Mouse (Mus musculus): ENCODE measurements at regions not wholly inside any gene's neighbourhood (a gene's known extent, or its start where the extent isn't known, plus 50 kb on each side); places are given as distances from the start of the nearest gene placed in this dataset.
A peak's percentile ranks its signal among the peaks of the same experiment; 100 is the strongest.

GRCm38 (mm10) chr3:149993199-149993598, 1002.8 kb upstream of the Adgrl2 start:
- peak; percentile 52 for TF ChIP-seq CTCF (IDR thresholded peaks at IDR 0.05; ENCODE audit: low read depth, low read length)
- TF ChIP-seq EP300 (IDR thresholded peaks at IDR 0.05; ENCODE audit: insufficient read depth, low read depth, low read length) = no peak
- Histone ChIP-seq H3K27me3 (ENCODE audit: control insufficient read depth, insufficient read depth, low read length, poor library complexity, severe bottlenecking) (no peaks in the 10 kb centered on the region), H3K36me3 (ENCODE audit: control insufficient read depth, insufficient read depth, low read length, poor library complexity, severe bottlenecking) (no peaks in the 10 kb centered on the region)

GRCm38 (mm10) chr3:149987801-149988200, 997.4 kb upstream of the Adgrl2 start:
- Histone ChIP-seq H3K9ac (ENCODE audit: low read depth, poor library complexity, severe bottlenecking) (no peak overlapping the region), H3K4me1 (ENCODE audit: control insufficient read depth, insufficient read depth, low read length) (no peaks in the 10 kb centered on the region), H3K27ac (ENCODE audit: insufficient read depth, low read length) (no peak overlapping the region), H3K36me3 (ENCODE audit: control insufficient read depth, insufficient read depth, low read length, poor library complexity, severe bottlenecking) (no peaks in the 10 kb centered on the region), H3K4me3 (ENCODE audit: low read depth, low read length) (no peak overlapping the region), H3K27me3 (ENCODE audit: control insufficient read depth, insufficient read depth, low read length, poor library complexity, severe bottlenecking) (no peaks in the 10 kb centered on the region), H3K9me3 (replicated peaks; ENCODE audit: control insufficient read depth, insufficient read depth, low read length, poor library complexity, severe bottlenecking) (no peaks in the 10 kb centered on the region)
- no peak for TF ChIP-seq CTCF (IDR thresholded peaks at IDR 0.05; ENCODE audit: low read depth, low read length)
- no peak for TF ChIP-seq EP300 (IDR thresholded peaks at IDR 0.05; ENCODE audit: insufficient read depth, low read depth, low read length)
- no peak for TF ChIP-seq POLR2A (IDR thresholded peaks at IDR 0.05; ENCODE audit: insufficient read depth, low read length)

More at GRCm38 (mm10) chr3:149993199-149993598, 1002.8 kb upstream of the Adgrl2 start:
- H3K27ac ChIP-seq (ENCODE audit: insufficient read depth, low read length) = no peak overlapping the region
- no peaks in the 10 kb centered on the region for H3K9me3 ChIP-seq (replicated peaks; ENCODE audit: control insufficient read depth, insufficient read depth, low read length, poor library complexity, severe bottlenecking)
- no peak overlapping the region for H3K9ac ChIP-seq (ENCODE audit: low read depth, poor library complexity, severe bottlenecking)
- H3K4me3 ChIP-seq (ENCODE audit: low read depth, low read length) = no peak overlapping the region
- H3K4me1 ChIP-seq (ENCODE audit: control insufficient read depth, insufficient read depth, low read length) = no peaks in the 10 kb centered on the region

- Histone ChIP-seq H3K9ac (ENCODE audit: low read depth, poor library complexity, severe bottlenecking) (no peak overlapping the region), H3K27ac (ENCODE audit: insufficient read depth, low read length) (no peak overlapping the region), H3K27me3 (ENCODE audit: control insufficient read depth, insufficient read depth, low read length, poor library complexity, severe bottlenecking) (no peaks in the 10 kb centered on the region), H3K4me1 (ENCODE audit: control insufficient read depth, insufficient read depth, low read length) (no peaks in the 10 kb centered on the region), H3K36me3 (ENCODE audit: control insufficient read depth, insufficient read depth, low read length, poor library complexity, severe bottlenecking) (no peaks in the 10 kb centered on the region), H3K9me3 (replicated peaks; ENCODE audit: control insufficient read depth, insufficient read depth, low read length, poor library complexity, severe bottlenecking) (no peaks in the 10 kb centered on the region), H3K4me3 (ENCODE audit: low read depth, low read length) (no peak overlapping the region)
- TF ChIP-seq CTCF (IDR thresholded peaks at IDR 0.05; ENCODE audit: low read depth, low read length) (no peak), EP300 (IDR thresholded peaks at IDR 0.05; ENCODE audit: insufficient read depth, low read depth, low read length) (no peak)
These were observed 966.6 kb upstream of the Adgrl2 start for GRCm38 (mm10) chr3:149956993-149957392.

- TF ChIP-seq EP300 (IDR thresholded peaks at IDR 0.05; ENCODE audit: insufficient read depth, low read depth, low read length) (no peak), CTCF (IDR thresholded peaks at IDR 0.05; ENCODE audit: low read depth, low read length) (no peak), POLR2A (IDR thresholded peaks at IDR 0.05; ENCODE audit: insufficient read depth, low read length) (no peak)
- H3K9me3 ChIP-seq (replicated peaks; ENCODE audit: control insufficient read depth, insufficient read depth, low read length, poor library complexity, severe bottlenecking) = no peaks in the 10 kb centered on the region
- no peaks in the 10 kb centered on the region for H3K27me3 ChIP-seq (ENCODE audit: control insufficient read depth, insufficient read depth, low read length, poor library complexity, severe bottlenecking)
- no peak overlapping the region for H3K4me3 ChIP-seq (ENCODE audit: low read depth, low read length)
- no peak overlapping the region for H3K27ac ChIP-seq (ENCODE audit: insufficient read depth, low read length)
- no peaks in the 10 kb centered on the region for H3K4me1 ChIP-seq (ENCODE audit: control insufficient read depth, insufficient read depth, low read length)
- no peaks in the 10 kb centered on the region for H3K36me3 ChIP-seq (ENCODE audit: control insufficient read depth, insufficient read depth, low read length, poor library complexity, severe bottlenecking)
- H3K9ac ChIP-seq (ENCODE audit: low read depth, poor library complexity, severe bottlenecking) = no peak overlapping the region
These were observed 945.8 kb upstream of the Adgrl2 start for GRCm38 (mm10) chr3:149936197-149936596.

- Histone ChIP-seq H3K36me3 (ENCODE audit: control insufficient read depth, insufficient read depth, low read length, poor library complexity, severe bottlenecking) (no peaks in the 10 kb centered on the region), H3K4me1 (ENCODE audit: control insufficient read depth, insufficient read depth, low read length) (no peaks in the 10 kb centered on the region), H3K4me3 (ENCODE audit: low read depth, low read length) (no peak overlapping the region), H3K9me3 (replicated peaks; ENCODE audit: control insufficient read depth, insufficient read depth, low read length, poor library complexity, severe bottlenecking) (no peaks in the 10 kb centered on the region), H3K27ac (ENCODE audit: insufficient read depth, low read length) (no peak overlapping the region), H3K27me3 (ENCODE audit: control insufficient read depth, insufficient read depth, low read length, poor library complexity, severe bottlenecking) (no peaks in the 10 kb centered on the region), H3K9ac (ENCODE audit: low read depth, poor library complexity, severe bottlenecking) (no peak overlapping the region)
- TF ChIP-seq POLR2A (IDR thresholded peaks at IDR 0.05; ENCODE audit: insufficient read depth, low read length) = no peak
- no peak for TF ChIP-seq CTCF (IDR thresholded peaks at IDR 0.05; ENCODE audit: low read depth, low read length)
- TF ChIP-seq EP300 (IDR thresholded peaks at IDR 0.05; ENCODE audit: insufficient read depth, low read depth, low read length) = no peak
These were observed 944.5 kb upstream of the Adgrl2 start for GRCm38 (mm10) chr3:149934832-149935231.

- Histone ChIP-seq H3K9me3 (replicated peaks; ENCODE audit: control insufficient read depth, insufficient read depth, low read length, poor library complexity, severe bottlenecking) (no peaks in the 10 kb centered on the region), H3K9ac (ENCODE audit: low read depth, poor library complexity, severe bottlenecking) (no peak overlapping the region), H3K27me3 (ENCODE audit: control insufficient read depth, insufficient read depth, low read length, poor library complexity, severe bottlenecking) (no peaks in the 10 kb centered on the region), H3K4me3 (ENCODE audit: low read depth, low read length) (no peak overlapping the region), H3K4me1 (ENCODE audit: control insufficient read depth, insufficient read depth, low read length) (no peaks in the 10 kb centered on the region), H3K27ac (ENCODE audit: insufficient read depth, low read length) (no peak overlapping the region), H3K36me3 (ENCODE audit: control insufficient read depth, insufficient read depth, low read length, poor library complexity, severe bottlenecking) (no peaks in the 10 kb centered on the region)
- TF ChIP-seq POLR2A (IDR thresholded peaks at IDR 0.05; ENCODE audit: insufficient read depth, low read length) (no peak), EP300 (IDR thresholded peaks at IDR 0.05; ENCODE audit: insufficient read depth, low read depth, low read length) (no peak), CTCF (IDR thresholded peaks at IDR 0.05; ENCODE audit: low read depth, low read length) (no peak)
These were observed 938.4 kb upstream of the Adgrl2 start for GRCm38 (mm10) chr3:149928456-149929360.
